Mouse (Mus musculus): ENCODE measurements at regions not wholly inside any gene's neighbourhood (a gene's known extent, or its start where the extent isn't known, plus 50 kb on each side); places are given as distances from the start of the nearest gene placed in this dataset.
"Not testable (repeated sequence)": the region's sequence is repeated elsewhere in the genome, so short reads cannot be mapped to it uniquely, and the experiment has no call there.

DNA sequence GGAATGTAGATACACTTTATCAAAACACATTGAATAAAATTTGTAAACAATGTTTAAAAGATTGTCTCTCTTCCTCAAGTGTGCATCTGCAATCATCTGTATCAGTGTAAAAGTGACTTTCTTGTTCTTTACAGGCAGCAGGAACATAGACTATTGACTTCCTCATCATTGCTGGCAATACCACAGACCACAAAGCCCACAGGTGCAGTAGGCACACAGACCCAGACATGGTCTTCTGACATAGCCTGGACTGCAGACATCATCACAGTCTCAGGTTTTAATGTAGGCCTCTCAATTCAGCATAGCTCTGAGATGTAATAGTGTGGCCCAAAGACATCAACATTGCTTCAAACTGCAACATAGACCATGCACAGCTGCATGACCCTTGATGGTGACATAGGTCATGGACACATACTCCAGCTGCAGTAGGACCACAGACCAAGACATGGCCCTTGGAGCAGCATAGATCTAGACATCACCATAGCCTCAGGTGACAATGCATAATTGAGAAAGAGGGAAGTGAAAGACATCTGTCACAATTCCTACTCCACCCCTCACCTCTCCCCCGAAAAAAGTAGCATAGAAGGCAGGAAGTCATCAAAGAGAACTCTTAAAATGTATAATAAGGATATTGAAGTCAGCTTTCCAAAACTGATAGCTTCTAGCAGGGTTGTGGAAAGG lies 74.1 kb upstream of the Speer2 start:
- Histone ChIP-seq H3K9me3 (ENCODE audit: low read depth, low read length) (no peaks in the 10 kb centered on the region), H3K27ac (ENCODE audit: low read depth) (no peak overlapping the region), H3K4me3 (ENCODE audit: low read depth, low read length) (no peak overlapping the region), H3K9ac (no peak overlapping the region), H3K36me3 (ENCODE audit: insufficient read depth) (no peaks in the 10 kb centered on the region), H3K4me1 (ENCODE audit: insufficient read depth) (no peaks in the 10 kb centered on the region), H3K27me3 (ENCODE audit: insufficient read depth, low read length) (no peaks in the 10 kb centered on the region), H3K4me2 (no peak overlapping the region)
- ATAC-seq (ENCODE audit: insufficient read depth) (no peak), DNase-seq (no peak)
- 71% methylated on average over 1 of the region's 1 CpGs for WGBS
- TF ChIP-seq CTCF (IDR thresholded peaks at IDR 0.05; ENCODE audit: low read depth), result no peak

DNA sequence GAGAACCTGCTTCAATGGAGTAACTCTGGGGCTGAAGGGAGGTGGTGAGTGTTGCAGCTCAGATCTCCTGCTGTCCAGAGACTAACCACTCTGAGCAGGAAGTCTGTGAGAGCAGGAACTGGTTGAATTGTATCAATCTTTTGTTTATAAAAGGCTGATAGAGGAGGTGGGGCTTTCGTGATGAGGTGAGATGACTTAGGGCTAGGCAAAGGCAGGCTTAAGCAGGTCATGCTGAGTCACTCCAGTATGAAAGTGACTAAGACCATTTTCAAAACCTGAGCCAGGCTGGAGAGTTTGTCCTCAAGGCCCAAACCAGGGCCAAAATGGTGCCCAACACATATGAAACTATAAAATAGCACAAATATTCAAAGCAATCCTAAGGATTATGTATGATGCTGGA lies 80.1 kb upstream of the Speer2 start:
- ATAC-seq (ENCODE audit: insufficient read depth), result no peak
- DNase-seq, result no peak
- Histone ChIP-seq H3K4me2 (no peak overlapping the region), H3K27ac (ENCODE audit: low read depth) (no peak overlapping the region), H3K4me1 (ENCODE audit: insufficient read depth) (no peaks in the 10 kb centered on the region), H3K4me3 (ENCODE audit: low read depth, low read length) (no peak overlapping the region), H3K9ac (no peak overlapping the region), H3K27me3 (ENCODE audit: insufficient read depth, low read length) (no peaks in the 10 kb centered on the region), H3K9me3 (ENCODE audit: low read depth, low read length) (no peaks in the 10 kb centered on the region), H3K36me3 (ENCODE audit: insufficient read depth) (no peaks in the 10 kb centered on the region)
- 21% methylated on average over 1 of the region's 1 CpGs for WGBS
- no peak for TF ChIP-seq CTCF (IDR thresholded peaks at IDR 0.05; ENCODE audit: low read depth)

DNA sequence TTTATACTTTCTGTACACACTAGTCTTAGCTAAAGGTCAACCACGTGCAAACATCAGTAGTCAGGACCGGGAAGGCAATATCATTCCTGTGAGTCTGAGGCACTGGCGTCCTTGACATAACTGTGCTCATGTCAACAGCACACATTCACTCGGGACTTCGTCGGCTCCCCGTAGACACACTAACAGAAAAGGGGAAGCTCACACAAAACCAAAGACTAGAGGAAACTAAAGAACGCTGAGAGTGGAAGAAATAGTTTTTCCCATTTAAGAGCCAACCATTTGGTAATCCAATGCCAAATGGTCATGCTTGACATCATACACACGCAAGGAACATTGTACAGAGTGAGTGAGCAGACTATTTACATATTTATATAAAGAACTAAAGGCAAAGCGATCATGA lies 85.2 kb upstream of the Speer2 start:
- DNase-seq (no peak), ATAC-seq (ENCODE audit: insufficient read depth) (no peak)
- H3K4me3 ChIP-seq (ENCODE audit: low read depth, low read length), result no peak overlapping the region
- H3K4me1 ChIP-seq (ENCODE audit: insufficient read depth), result no peaks in the 10 kb centered on the region
- no peak overlapping the region for H3K9ac ChIP-seq
- H3K4me2 ChIP-seq, result no peak overlapping the region
- H3K36me3 ChIP-seq (ENCODE audit: insufficient read depth), result no peaks in the 10 kb centered on the region
- TF ChIP-seq CTCF (IDR thresholded peaks at IDR 0.05; ENCODE audit: low read depth), result no peak
- H3K27ac ChIP-seq (ENCODE audit: low read depth), result no peak overlapping the region
- no peaks in the 10 kb centered on the region for H3K9me3 ChIP-seq (ENCODE audit: low read depth, low read length)
- WGBS, result 43% methylated on average over 10 of the region's 10 CpGs
- H3K27me3 ChIP-seq (ENCODE audit: insufficient read depth, low read length), result no peaks in the 10 kb centered on the region

DNA sequence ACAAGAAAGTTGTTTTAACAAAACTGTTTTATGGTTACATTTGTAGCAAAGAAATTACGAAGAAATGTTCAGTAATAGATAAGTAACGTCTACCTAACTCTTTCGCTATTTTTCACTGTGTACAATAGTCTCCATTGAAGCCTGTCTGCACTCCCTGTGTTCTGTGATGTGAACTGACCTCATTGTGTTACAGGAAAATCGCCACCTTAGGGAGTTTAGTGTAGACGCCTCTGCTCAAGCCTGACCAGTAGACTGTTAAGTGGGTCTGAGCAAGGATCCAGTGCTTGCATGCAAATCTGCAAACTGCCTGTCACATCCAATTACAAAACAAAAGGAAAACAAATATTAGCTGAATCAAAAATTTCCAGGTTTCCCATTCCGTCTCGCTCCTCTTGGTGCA lies 85.8 kb upstream of the Speer2 start:
- ATAC-seq (ENCODE audit: insufficient read depth), result no peak
- H3K27ac ChIP-seq (ENCODE audit: low read depth), result no peak overlapping the region
- no peak overlapping the region for H3K4me3 ChIP-seq (ENCODE audit: low read depth, low read length)
- H3K9me3 ChIP-seq (ENCODE audit: low read depth, low read length), result no peaks in the 10 kb centered on the region
- H3K27me3 ChIP-seq (ENCODE audit: insufficient read depth, low read length), result no peaks in the 10 kb centered on the region
- no peak for TF ChIP-seq CTCF (IDR thresholded peaks at IDR 0.05; ENCODE audit: low read depth)
- 81% methylated on average over 7 of the region's 7 CpGs for WGBS
- DNase-seq, result no peak
- H3K4me1 ChIP-seq (ENCODE audit: insufficient read depth), result no peaks in the 10 kb centered on the region
- H3K9ac ChIP-seq, result no peak overlapping the region
- no peak overlapping the region for H3K4me2 ChIP-seq
- H3K36me3 ChIP-seq (ENCODE audit: insufficient read depth), result no peaks in the 10 kb centered on the region

DNA sequence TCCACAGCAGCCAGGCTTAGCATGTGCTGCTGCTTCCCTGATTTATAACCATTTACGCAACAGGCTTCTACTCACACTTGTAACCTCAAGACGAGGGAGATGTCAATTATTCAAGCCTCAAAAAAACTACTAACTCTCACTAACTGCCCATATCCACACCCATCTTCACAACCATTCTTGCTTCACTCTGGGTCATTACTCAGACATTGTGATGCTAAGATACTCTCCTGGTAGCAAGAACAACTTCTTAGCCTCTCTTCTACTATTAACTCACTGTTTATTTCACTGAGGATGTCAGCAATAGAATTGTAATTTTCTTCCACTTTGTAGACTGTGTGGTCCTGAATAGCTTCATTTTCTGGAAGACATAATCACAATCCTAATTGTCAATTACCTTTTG lies 88.0 kb upstream of the Speer2 start:
- ATAC-seq (ENCODE audit: insufficient read depth) (no peak), DNase-seq (no peak)
- Histone ChIP-seq H3K27ac (ENCODE audit: low read depth) (no peak overlapping the region), H3K4me3 (ENCODE audit: low read depth, low read length) (no peak overlapping the region), H3K27me3 (ENCODE audit: insufficient read depth, low read length) (no peaks in the 10 kb centered on the region), H3K9ac (no peak overlapping the region), H3K4me2 (no peak overlapping the region), H3K36me3 (ENCODE audit: insufficient read depth) (no peaks in the 10 kb centered on the region), H3K4me1 (ENCODE audit: insufficient read depth) (no peaks in the 10 kb centered on the region), H3K9me3 (ENCODE audit: low read depth, low read length) (no peaks in the 10 kb centered on the region)
- no peak for TF ChIP-seq CTCF (IDR thresholded peaks at IDR 0.05; ENCODE audit: low read depth)
- 71% methylated on average over 2 of the region's 2 CpGs for WGBS

- not testable (repeated sequence) for H3K27ac ChIP-seq (ENCODE audit: low read depth); ATAC-seq (ENCODE audit: insufficient read depth); H3K9ac ChIP-seq; H3K36me3 ChIP-seq (ENCODE audit: insufficient read depth); H3K4me2 ChIP-seq; DNase-seq; H3K4me3 ChIP-seq (ENCODE audit: low read depth, low read length); H3K9me3 ChIP-seq (ENCODE audit: low read depth, low read length); H3K4me1 ChIP-seq (ENCODE audit: insufficient read depth); H3K27me3 ChIP-seq (ENCODE audit: insufficient read depth, low read length)
- 83% methylated on average over 7 of the region's 7 CpGs for WGBS
Measured at GRCm38 (mm10) chr16:69966561-69966960, 103.0 kb upstream of the Speer2 start.

DNA sequence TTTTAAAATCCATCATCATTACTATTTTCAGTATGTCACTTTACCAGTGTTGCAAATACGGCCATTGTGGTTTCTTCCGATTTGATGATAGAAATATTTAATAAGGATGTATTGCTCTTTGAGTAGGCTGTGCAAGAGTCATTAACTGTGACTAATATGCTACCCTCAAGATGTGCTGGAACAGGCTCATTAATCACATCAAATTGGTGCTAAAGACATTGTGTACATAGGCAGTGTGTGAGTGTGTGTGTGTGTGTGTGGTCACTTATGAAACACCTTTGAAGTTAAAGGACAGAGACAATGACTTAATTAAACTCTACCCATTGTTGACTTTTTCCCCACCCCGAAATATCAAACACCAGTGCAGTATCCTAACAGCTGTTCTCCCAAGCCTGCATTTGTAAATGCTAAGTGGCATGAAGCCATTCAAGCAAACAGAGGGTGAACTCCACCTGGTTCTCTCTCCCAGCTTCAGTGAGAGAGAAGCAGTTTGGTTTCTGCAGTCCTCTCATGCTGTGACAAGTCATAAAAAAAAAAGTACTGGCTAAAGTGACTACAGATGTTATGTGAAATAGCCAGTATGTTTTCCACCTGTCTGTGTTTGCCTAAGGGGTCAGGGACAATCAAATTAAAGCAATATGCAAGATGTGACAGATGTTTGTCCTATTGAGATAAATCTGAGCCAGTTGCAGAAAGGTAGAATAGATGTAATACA lies 116.4 kb upstream of the Speer2 start:
- no peak for TF ChIP-seq CTCF (IDR thresholded peaks at IDR 0.05; ENCODE audit: low read depth)
- Histone ChIP-seq H3K9ac (no peak overlapping the region), H3K4me2 (no peak overlapping the region), H3K27ac (ENCODE audit: low read depth) (no peak overlapping the region), H3K4me1 (ENCODE audit: insufficient read depth) (no peaks in the 10 kb centered on the region), H3K4me3 (ENCODE audit: low read depth, low read length) (no peak overlapping the region), H3K36me3 (ENCODE audit: insufficient read depth) (no peaks in the 10 kb centered on the region), H3K9me3 (ENCODE audit: low read depth, low read length) (no peaks in the 10 kb centered on the region), H3K27me3 (ENCODE audit: insufficient read depth, low read length) (no peaks in the 10 kb centered on the region)
- WGBS, result 48% methylated on average over 3 of the region's 3 CpGs
- DNase-seq (no peak), ATAC-seq (ENCODE audit: insufficient read depth) (no peak)
